Mouse (Mus musculus): ENCODE measurements at regions not wholly inside any gene's neighbourhood (a gene's known extent, or its start where the extent isn't known, plus 50 kb on each side); places are given as distances from the start of the nearest gene placed in this dataset.

DNA sequence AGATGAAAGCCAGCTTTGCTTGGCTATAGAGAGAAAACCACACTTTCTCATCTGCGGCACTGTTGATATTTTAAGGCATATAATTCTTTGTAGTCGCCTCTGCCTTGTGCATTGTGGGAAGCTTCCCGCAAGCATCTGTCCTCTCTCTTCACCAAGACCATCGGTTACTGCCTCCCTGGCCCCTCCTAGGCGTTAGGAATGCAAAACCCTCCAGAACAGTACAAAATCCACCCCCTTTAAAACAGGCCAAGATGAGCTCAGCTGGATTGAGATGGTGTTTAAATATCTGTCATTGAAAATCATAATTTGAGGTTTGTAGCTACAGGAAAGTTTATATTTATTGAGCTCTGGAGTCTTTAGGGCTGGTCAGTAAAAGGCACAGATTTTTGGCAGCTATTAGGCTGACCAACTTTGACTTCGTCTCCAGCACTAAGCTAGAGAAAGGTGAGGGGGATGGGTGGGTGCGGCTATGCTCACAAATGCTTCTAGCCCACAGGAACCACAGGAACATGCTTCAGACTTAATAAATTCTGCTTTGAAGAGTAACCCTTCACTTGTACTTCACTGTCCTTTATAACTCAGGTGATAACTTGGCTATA is 856.7 kb upstream of the Adgrl2 start:
- Histone ChIP-seq H3K79me2 (ENCODE audit: control insufficient read depth, insufficient read depth, low read length) (no peaks in the 10 kb centered on the region), H3K27me3 (ENCODE audit: control insufficient read depth, insufficient read depth, low read length) (no peaks in the 10 kb centered on the region), H3K27ac (replicated peaks; ENCODE audit: insufficient read depth, low read depth, low read length) (no peak overlapping the region), H3K9ac (ENCODE audit: low read depth, low read length) (no peak overlapping the region), H3K4me3 (ENCODE audit: insufficient read depth, low read depth, low read length) (no peak overlapping the region), H3K36me3 (ENCODE audit: control insufficient read depth, insufficient read depth, low read length) (no peaks in the 10 kb centered on the region), H3K4me1 (ENCODE audit: control insufficient read depth, insufficient read depth, low read length) (peaks cover 5% of the 10 kb centered on the region; the same call in 1 of the 2 replicates)
- WGBS: 84% methylated on average over 7 of the region's 7 CpGs
- TF ChIP-seq CTCF (IDR thresholded peaks at IDR 0.05; ENCODE audit: low read depth, low read length): no peak
- no peak for DNase-seq (ENCODE audit: extremely low read depth, low read depth, low spot score)

DNA sequence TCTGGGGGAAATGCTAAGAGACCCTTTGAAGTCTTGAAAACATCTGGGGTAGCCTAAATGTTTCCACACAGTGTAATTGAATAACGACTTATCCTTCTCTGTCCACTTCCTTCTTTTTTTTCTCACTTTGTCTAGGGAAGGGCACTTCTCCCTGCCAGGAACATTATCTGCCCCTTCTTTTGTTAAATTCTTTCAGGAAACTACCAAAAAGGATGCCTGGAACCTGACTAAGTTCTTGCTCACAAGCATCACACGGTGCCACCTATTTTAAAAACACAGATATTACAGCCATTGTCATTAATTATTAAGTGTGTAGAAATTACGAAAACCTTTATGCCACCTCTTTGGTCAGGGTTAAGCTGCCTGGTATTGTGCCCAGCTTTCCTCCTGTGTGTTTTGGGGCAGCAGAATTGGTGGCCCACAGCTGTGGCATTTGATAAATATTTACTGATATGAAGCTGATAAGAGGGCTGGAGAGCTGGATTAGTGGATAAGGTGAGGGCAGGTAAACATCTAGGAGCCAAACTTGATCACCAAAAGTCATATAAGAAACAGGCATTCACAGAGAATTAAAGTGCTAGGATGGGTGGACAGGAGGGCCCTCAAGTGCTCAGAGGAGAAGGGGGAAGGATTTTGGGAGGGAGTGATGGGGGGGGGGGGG is 855.6 kb upstream of the Adgrl2 start:
- no peaks in the 10 kb centered on the region for H3K79me2 ChIP-seq (ENCODE audit: control insufficient read depth, insufficient read depth, low read length)
- peak; percentile 91 for DNase-seq (ENCODE audit: extremely low read depth, low read depth, low spot score)
- 12% methylated on average over 3 of the region's 3 CpGs for WGBS

DNA sequence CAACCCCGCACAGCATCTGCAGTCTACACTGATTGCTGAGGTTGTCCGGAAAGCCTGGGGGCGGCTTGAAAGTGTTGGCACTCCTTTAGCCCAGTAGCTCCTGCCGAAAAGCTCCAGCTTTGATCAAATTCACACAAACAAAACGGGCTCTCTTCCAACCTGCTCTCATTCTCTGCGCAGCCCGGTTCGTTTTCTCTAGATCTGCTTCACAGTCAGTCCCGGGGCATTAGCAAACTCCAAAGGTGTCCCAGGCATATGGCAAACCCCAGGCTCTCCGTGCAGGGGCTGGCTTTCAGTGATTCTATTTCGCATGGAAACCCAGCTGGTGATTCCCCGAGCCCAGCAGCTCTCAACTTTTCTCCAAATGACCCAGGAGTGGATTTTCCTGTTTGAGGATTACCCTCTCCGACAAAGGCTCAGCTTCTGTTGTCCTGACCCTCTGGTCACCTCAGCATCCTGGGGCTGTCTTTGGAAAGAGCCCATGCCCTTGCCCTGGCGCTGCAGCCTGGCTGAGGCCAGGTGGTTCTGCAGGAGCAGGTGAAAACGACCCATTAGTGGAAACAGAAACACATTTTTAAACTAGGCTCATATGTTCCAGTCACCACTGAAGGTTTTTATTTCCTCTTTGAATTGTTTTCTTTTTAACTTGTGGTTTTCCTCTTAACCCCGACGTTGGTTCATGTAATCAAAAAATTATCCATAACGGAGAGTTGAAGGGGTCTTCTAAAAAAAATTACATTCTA is 854.9 kb upstream of the Adgrl2 start:
- Histone ChIP-seq H3K36me3 (ENCODE audit: control insufficient read depth, insufficient read depth, low read length) (no peaks in the 10 kb centered on the region), H3K9ac (ENCODE audit: low read depth, low read length) (no peak overlapping the region), H3K79me2 (ENCODE audit: control insufficient read depth, insufficient read depth, low read length) (no peaks in the 10 kb centered on the region), H3K4me1 (ENCODE audit: control insufficient read depth, insufficient read depth, low read length) (peaks cover 5% of the 10 kb centered on the region; the same call in 1 of the 2 replicates), H3K27ac (replicated peaks; ENCODE audit: insufficient read depth, low read depth, low read length) (no peak overlapping the region), H3K4me3 (ENCODE audit: insufficient read depth, low read depth, low read length) (no peak overlapping the region), H3K27me3 (ENCODE audit: control insufficient read depth, insufficient read depth, low read length) (no peaks in the 10 kb centered on the region)
- WGBS: 10% methylated on average over 18 of the region's 18 CpGs
- DNase-seq (ENCODE audit: extremely low read depth, low read depth, low spot score): peak; percentile 61
- TF ChIP-seq POLR2A (IDR thresholded peaks at IDR 0.05; ENCODE audit: extremely low read depth, insufficient read depth, low read length) (no peak), CTCF (IDR thresholded peaks at IDR 0.05; ENCODE audit: low read depth, low read length) (no peak)

More for the DNA sequence above, 855.6 kb upstream of the Adgrl2 start:
- Histone ChIP-seq H3K27me3 (ENCODE audit: control insufficient read depth, insufficient read depth, low read length) (no peaks in the 10 kb centered on the region), H3K9ac (ENCODE audit: low read depth, low read length) (no peak overlapping the region), H3K27ac (replicated peaks; ENCODE audit: insufficient read depth, low read depth, low read length) (no peak overlapping the region), H3K36me3 (ENCODE audit: control insufficient read depth, insufficient read depth, low read length) (no peaks in the 10 kb centered on the region), H3K4me3 (ENCODE audit: insufficient read depth, low read depth, low read length) (no peak overlapping the region), H3K4me1 (ENCODE audit: control insufficient read depth, insufficient read depth, low read length) (peaks cover 5% of the 10 kb centered on the region; the same call in 1 of the 2 replicates)
- no peak for TF ChIP-seq POLR2A (IDR thresholded peaks at IDR 0.05; ENCODE audit: extremely low read depth, insufficient read depth, low read length)
- no peak for TF ChIP-seq CTCF (IDR thresholded peaks at IDR 0.05; ENCODE audit: low read depth, low read length)

DNA sequence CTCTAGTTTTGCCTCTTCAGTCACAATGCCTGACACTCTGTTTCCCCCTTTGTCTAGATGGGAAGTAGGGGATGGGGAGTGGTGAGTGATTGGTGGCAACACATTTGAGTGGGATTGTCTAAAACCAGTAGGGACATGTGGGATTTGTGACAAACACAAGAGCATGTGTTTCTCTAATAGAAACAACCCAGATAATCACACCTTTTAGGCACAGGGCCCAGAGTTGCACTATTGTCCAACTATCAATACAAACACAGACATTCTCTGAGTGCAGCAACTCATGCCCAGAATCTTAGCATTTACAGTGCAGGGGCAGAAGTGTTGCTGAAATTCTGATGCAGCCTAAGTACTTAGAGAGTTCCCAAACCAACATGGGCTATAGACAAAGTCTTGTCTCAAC is 847.6 kb upstream of the Adgrl2 start:
- Histone ChIP-seq H3K79me2 (ENCODE audit: control insufficient read depth, insufficient read depth, low read length) (no peaks in the 10 kb centered on the region), H3K4me3 (ENCODE audit: insufficient read depth, low read depth, low read length) (no peak overlapping the region), H3K27ac (replicated peaks; ENCODE audit: insufficient read depth, low read depth, low read length) (no peak overlapping the region), H3K9ac (ENCODE audit: low read depth, low read length) (no peak overlapping the region), H3K36me3 (ENCODE audit: control insufficient read depth, insufficient read depth, low read length) (no peaks in the 10 kb centered on the region), H3K27me3 (ENCODE audit: control insufficient read depth, insufficient read depth, low read length) (no peaks in the 10 kb centered on the region), H3K4me1 (ENCODE audit: control insufficient read depth, insufficient read depth, low read length) (no peaks in the 10 kb centered on the region)
- TF ChIP-seq CTCF (IDR thresholded peaks at IDR 0.05; ENCODE audit: low read depth, low read length): no peak
- TF ChIP-seq POLR2A (IDR thresholded peaks at IDR 0.05; ENCODE audit: extremely low read depth, insufficient read depth, low read length): no peak
- no peak for DNase-seq (ENCODE audit: extremely low read depth, low read depth, low spot score)

DNA sequence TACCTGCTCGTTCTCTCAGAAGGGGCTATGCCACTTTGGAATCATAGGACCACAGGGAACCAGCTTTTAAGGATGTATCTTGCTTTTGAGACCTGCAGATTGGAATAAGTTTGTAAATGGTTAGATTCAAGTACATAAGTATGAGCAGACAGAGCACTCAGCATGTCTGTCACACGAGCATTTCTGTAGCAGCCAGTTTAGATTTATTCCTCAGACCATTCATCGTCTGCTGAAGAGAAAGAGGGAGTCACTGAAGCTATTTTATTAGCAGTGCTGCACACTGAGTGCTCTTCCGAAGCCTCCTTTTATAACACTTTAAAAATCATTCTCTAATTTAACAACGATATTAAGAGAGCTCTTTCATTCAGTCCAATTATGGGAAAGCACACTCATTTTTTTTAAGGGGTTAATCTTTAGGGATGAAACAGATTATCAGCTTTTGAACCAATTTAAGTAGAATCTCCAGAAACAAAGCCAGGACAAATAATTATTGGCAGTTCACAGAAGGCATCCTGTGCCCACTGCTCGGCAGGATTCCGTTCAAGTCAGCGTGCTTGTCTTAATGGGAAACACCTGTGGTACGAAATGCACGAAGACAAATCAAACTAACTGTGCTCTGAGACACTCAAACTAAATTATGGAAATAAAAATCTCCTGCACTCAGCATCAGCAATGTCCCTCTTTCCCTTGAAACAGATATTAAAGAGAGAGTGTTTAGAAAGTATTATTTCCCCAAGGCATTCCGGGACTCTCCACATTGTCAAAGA is 846.3 kb upstream of the Adgrl2 start:
- no peak for TF ChIP-seq CTCF (IDR thresholded peaks at IDR 0.05; ENCODE audit: low read depth, low read length)
- TF ChIP-seq POLR2A (IDR thresholded peaks at IDR 0.05; ENCODE audit: extremely low read depth, insufficient read depth, low read length): no peak
- no peaks in the 10 kb centered on the region for H3K79me2 ChIP-seq (ENCODE audit: control insufficient read depth, insufficient read depth, low read length)
- no peak overlapping the region for H3K27ac ChIP-seq (replicated peaks; ENCODE audit: insufficient read depth, low read depth, low read length)
- H3K9ac ChIP-seq (ENCODE audit: low read depth, low read length): no peak overlapping the region
- no peaks in the 10 kb centered on the region for H3K27me3 ChIP-seq (ENCODE audit: control insufficient read depth, insufficient read depth, low read length)
- no peaks in the 10 kb centered on the region for H3K36me3 ChIP-seq (ENCODE audit: control insufficient read depth, insufficient read depth, low read length)
- H3K4me1 ChIP-seq (ENCODE audit: control insufficient read depth, insufficient read depth, low read length): no peaks in the 10 kb centered on the region
- H3K4me3 ChIP-seq (ENCODE audit: insufficient read depth, low read depth, low read length): no peak overlapping the region
- 90% methylated on average over 11 of the region's 11 CpGs for WGBS
- no peak for DNase-seq (ENCODE audit: extremely low read depth, low read depth, low spot score)
